Mouse (Mus musculus) G1E (cell line): Measurements from ENCODE around the gene Cers6.

Source experiments
- CTCF ChIP-seq: IDR thresholded peaks from 2 replicates; pipeline ENCODE4 v1.5.1; 2012; ENCODE audit warnings: low read depth, low read length, inconsistent platforms, mixed read lengths
- GATA1 ChIP-seq: IDR thresholded peaks from 2 replicates; pipeline ENCODE4 v1.6.1; 2012; ENCODE audit warnings: borderline replicate concordance, low read length, inconsistent platforms, mixed read lengths
- GATA2 ChIP-seq: IDR thresholded peaks from 2 replicates; pipeline ENCODE4 v1.6.1; 2012; ENCODE audit warnings: low read depth, low read length, inconsistent platforms, borderline replicate concordance
- TAL1 ChIP-seq: conservative IDR thresholded peaks from 2 replicates; pipeline ENCODE4 v1.6.1; 2012; ENCODE audit warnings: low read depth, low read length, inconsistent platforms, mixed read lengths

GRCm38 (mm10) chr2:68911587-68912483 lies 50.6 kb downstream of the Cers6 start:
- no peak for TF ChIP-seq CTCF
- TF ChIP-seq TAL1: no peak
- TF ChIP-seq GATA1: no peak
- TF ChIP-seq GATA2: no peak
